Mouse (Mus musculus) kidney, embryonic 15.5 days (tissue): ENCODE data around the gene Cep89. TPM values are rescaled to one million over a fixed set of nuclear protein-coding genes. Genes with fewer than 3 reads are reported as not detected.
A peak's percentile ranks its signal among the peaks of the same experiment; 100 is the strongest.

ENCODE experiments used
- ATAC-seq: fragments of 200-750 bp; cut with Nextera tagmentation; replicated peaks from 2 replicates; pipeline ENCODE4 v1.8.0; 2017; ENCODE audit warnings: moderate TSS enrichment; ENCODE audit not compliant: low FRiP score
- H3K27ac ChIP-seq: fragments of 300-500 bp; sonication (generic); 2 replicates; pipeline ENCODE4 v1.5.1; 2015; ENCODE audit warnings: mild to moderate bottlenecking, inconsistent platforms
- H3K27me3 ChIP-seq: fragments of 300-500 bp; sonication (generic); 2 replicates; pipeline ENCODE4 v1.6.1; 2015; ENCODE audit warnings: inconsistent platforms
- H3K36me3 ChIP-seq: fragments of 300-500 bp; sonication (generic); 2 replicates; pipeline ENCODE4 v1.6.1; 2015; ENCODE audit warnings: inconsistent platforms
- H3K4me1 ChIP-seq: fragments of 300-500 bp; sonication (generic); 2 replicates; pipeline ENCODE4 v1.6.1; 2015; ENCODE audit warnings: inconsistent platforms
- H3K4me2 ChIP-seq: fragments of 300-500 bp; sonication (generic); 2 replicates; pipeline ENCODE4 v1.6.1; 2015; ENCODE audit warnings: moderate library complexity, mild to moderate bottlenecking, inconsistent platforms
- H3K4me3 ChIP-seq: fragments of 300-500 bp; sonication (generic); replicated peaks from 2 replicates; pipeline ENCODE4 v1.5.1; 2015; ENCODE audit warnings: mild to moderate bottlenecking, inconsistent platforms
- H3K9ac ChIP-seq: fragments of 300-500 bp; sonication (generic); 2 replicates; pipeline ENCODE4 v1.6.1; 2015; ENCODE audit warnings: mild to moderate bottlenecking, inconsistent platforms
- H3K9me3 ChIP-seq: fragments of 300-500 bp; sonication (generic); replicated peaks from 2 replicates; pipeline ENCODE4 v1.6.1; 2016; ENCODE audit warnings: inconsistent platforms
- whole genome bisulfite sequencing: fragments of 180-500 bp; shearing (Covaris S2); methylation state at CpG from one replicate; pipeline ENCODE4 v1.1.7; 2015; ENCODE audit warnings: mixed read lengths; 5-methylcytosine and 5-hydroxymethylcytosine counted together
- polyA plus RNA-seq: library from polyadenylated mRNA; unstranded; fragments of >200 nt; fragmentation: Nextera tagmentation; extraction: Ambion mirVana; gene quantifications from 2 replicates; pipeline ENCODE4 v1.2.1, GENCODE M21; 2015

Cep89 gene
- polyA plus RNA-seq, 1 experiment from 2014 or later: 63.3 TPM

GRCm38 (mm10) chr7:35447996-35448846 is 51.4 kb downstream of the Cep89 start, which contains the start of gene Slc7a9:
Gene Slc7a9 (plus strand): TSS chr7:35448796.
- Histone ChIP-seq H3K9ac (no peak within 1 kb of the TSS), H3K4me3 (no peak within 1 kb of the TSS), H3K4me2 (peak within 1 kb of the TSS; percentile 4), H3K27ac (peak within 1 kb of the TSS; percentile 83), H3K36me3 (no peaks in the 10 kb centered on the region), H3K27me3 (no peaks in the 10 kb centered on the region), H3K4me1 (peaks cover 20% of the 10 kb centered on the region), H3K9me3 (no peaks in the 10 kb centered on the region; the same call in 1 of the 2 replicates)
- peak; percentile 57 for ATAC-seq
- WGBS: 17% methylated on average over 15 of the region's 15 CpGs

- ATAC-seq: no peak
- peak overlapping the region; percentile 4 for H3K4me2 ChIP-seq
- H3K36me3 ChIP-seq: no peaks in the 10 kb centered on the region
- H3K4me3 ChIP-seq: no peak overlapping the region
- 46% methylated on average over 7 of the region's 7 CpGs for WGBS
- no peak overlapping the region for H3K9ac ChIP-seq
- H3K27ac ChIP-seq: peak overlapping the region; percentile 83
- H3K9me3 ChIP-seq: no peaks in the 10 kb centered on the region; the same call in 1 of the 2 replicates
- peaks cover 20% of the 10 kb centered on the region for H3K4me1 ChIP-seq
- no peaks in the 10 kb centered on the region for H3K27me3 ChIP-seq
These were observed 52.0 kb downstream of the Cep89 start for GRCm38 (mm10) chr7:35448867-35449266.

- Histone ChIP-seq H3K4me3 (no peak overlapping the region), H3K4me2 (no peak overlapping the region), H3K36me3 (no peaks in the 10 kb centered on the region), H3K27me3 (no peaks in the 10 kb centered on the region), H3K4me1 (no peaks in the 10 kb centered on the region), H3K9me3 (no peaks in the 10 kb centered on the region), H3K27ac (no peak overlapping the region), H3K9ac (no peak overlapping the region)
- ATAC-seq: no peak
- 82% methylated on average over 4 of the region's 4 CpGs for WGBS
These were observed 59.4 kb downstream of the Cep89 start for GRCm38 (mm10) chr7:35456091-35456814.

GRCm38 (mm10) chr7:35460971-35461370 is 64.1 kb downstream of the Cep89 start:
- Histone ChIP-seq H3K27me3 (no peaks in the 10 kb centered on the region), H3K9me3 (no peaks in the 10 kb centered on the region), H3K4me3 (no peak overlapping the region), H3K9ac (no peak overlapping the region), H3K36me3 (no peaks in the 10 kb centered on the region), H3K4me1 (no peaks in the 10 kb centered on the region), H3K27ac (no peak overlapping the region), H3K4me2 (no peak overlapping the region)
- 90% methylated on average over 4 of the region's 4 CpGs for WGBS
- ATAC-seq: no peak

GRCm38 (mm10) chr7:35465027-35465426 is 68.2 kb downstream of the Cep89 start:
- ATAC-seq: no peak
- no peaks in the 10 kb centered on the region for H3K36me3 ChIP-seq
- 91% methylated on average over 5 of the region's 5 CpGs for WGBS

GRCm38 (mm10) chr7:35467856-35468255 is 71.0 kb downstream of the Cep89 start:
- Histone ChIP-seq H3K27ac (no peak overlapping the region), H3K4me2 (no peak overlapping the region), H3K36me3 (no peaks in the 10 kb centered on the region), H3K4me1 (no peaks in the 10 kb centered on the region), H3K4me3 (no peak overlapping the region), H3K9ac (no peak overlapping the region), H3K9me3 (no peaks in the 10 kb centered on the region), H3K27me3 (no peaks in the 10 kb centered on the region)
- 57% methylated on average over 2 of the region's 2 CpGs for WGBS
- no peak for ATAC-seq

More at GRCm38 (mm10) chr7:35465027-35465426, 68.2 kb downstream of the Cep89 start:
- Histone ChIP-seq H3K9me3 (no peaks in the 10 kb centered on the region), H3K27me3 (no peaks in the 10 kb centered on the region), H3K27ac (no peak overlapping the region), H3K4me1 (no peaks in the 10 kb centered on the region), H3K9ac (no peak overlapping the region), H3K4me3 (no peak overlapping the region), H3K4me2 (no peak overlapping the region)

GRCm38 (mm10) chr7:35470794-35471193 is 74.0 kb downstream of the Cep89 start:
- Histone ChIP-seq H3K27ac (no peak overlapping the region), H3K27me3 (no peaks in the 10 kb centered on the region), H3K4me1 (no peaks in the 10 kb centered on the region), H3K36me3 (no peaks in the 10 kb centered on the region), H3K4me3 (no peak overlapping the region), H3K9ac (no peak overlapping the region), H3K4me2 (no peak overlapping the region), H3K9me3 (no peaks in the 10 kb centered on the region)
- 41% methylated on average over 4 of the region's 4 CpGs for WGBS
- ATAC-seq: no peak

- H3K9me3 ChIP-seq: no peaks in the 10 kb centered on the region
- H3K4me3 ChIP-seq: no peak overlapping the region
- H3K27ac ChIP-seq: no peak overlapping the region
- H3K4me1 ChIP-seq: no peaks in the 10 kb centered on the region
- no peak overlapping the region for H3K9ac ChIP-seq
- ATAC-seq: no peak
- no peak overlapping the region for H3K4me2 ChIP-seq
- H3K27me3 ChIP-seq: no peaks in the 10 kb centered on the region
- WGBS: 55% methylated on average over 2 of the region's 2 CpGs
- no peaks in the 10 kb centered on the region for H3K36me3 ChIP-seq
These were observed 79.6 kb downstream of the Cep89 start for GRCm38 (mm10) chr7:35476457-35476856.

- ATAC-seq: no peak
- H3K27me3 ChIP-seq: no peaks in the 10 kb centered on the region
These were observed 88.3 kb downstream of the Cep89 start for GRCm38 (mm10) chr7:35485126-35485525.

GRCm38 (mm10) chr7:35486553-35486952 is 89.7 kb downstream of the Cep89 start:
- no peaks in the 10 kb centered on the region for H3K36me3 ChIP-seq
- WGBS: 84% methylated on average over 8 of the region's 8 CpGs
- ATAC-seq: no peak
- H3K27ac ChIP-seq: no peak overlapping the region
- H3K4me2 ChIP-seq: no peak overlapping the region
- no peaks in the 10 kb centered on the region for H3K4me1 ChIP-seq
- no peak overlapping the region for H3K9ac ChIP-seq
- no peaks in the 10 kb centered on the region for H3K9me3 ChIP-seq
- no peak overlapping the region for H3K4me3 ChIP-seq
- no peaks in the 10 kb centered on the region for H3K27me3 ChIP-seq

More at GRCm38 (mm10) chr7:35485126-35485525, 88.3 kb downstream of the Cep89 start:
- Histone ChIP-seq H3K4me2 (no peak overlapping the region), H3K27ac (no peak overlapping the region), H3K4me1 (no peaks in the 10 kb centered on the region), H3K4me3 (no peak overlapping the region), H3K36me3 (no peaks in the 10 kb centered on the region), H3K9me3 (no peaks in the 10 kb centered on the region), H3K9ac (no peak overlapping the region)
- 86% methylated on average over 2 of the region's 2 CpGs for whole genome bisulfite sequencing
